Mouse (Mus musculus) lung, embryonic 16.5 days (tissue): ENCODE results near the gene Nrd1. TPM values are rescaled to one million over a fixed set of nuclear protein-coding genes. Genes with fewer than 3 reads are reported as not detected.
A peak's percentile ranks its signal among the peaks of the same experiment; 100 is the strongest.

Source experiments
- ATAC-seq: fragments of 200-750 bp; cut with Nextera tagmentation; 2 replicates; pipeline ENCODE4 v1.8.0; 2017; ENCODE audit warnings: low read depth, mild to moderate bottlenecking, moderate library complexity
- H3K27ac ChIP-seq: fragments of 300-500 bp; sonication (generic); 2 replicates; pipeline ENCODE4 v1.5.1; 2014; ENCODE audit warnings: mild to moderate bottlenecking, control low read depth, low read length
- H3K27me3 ChIP-seq: fragments of 300-500 bp; sonication (generic); 2 replicates; pipeline ENCODE4 v1.6.1; 2014; ENCODE audit warnings: low read depth, low read length, mixed read lengths; ENCODE audit not compliant: control insufficient read depth, insufficient read depth
- H3K36me3 ChIP-seq: fragments of 300-500 bp; sonication (generic); 2 replicates; pipeline ENCODE4 v1.6.1; 2014; ENCODE audit warnings: low read length; ENCODE audit not compliant: control insufficient read depth, insufficient read depth
- H3K4me1 ChIP-seq: fragments of 300-500 bp; sonication (generic); replicated peaks from 2 replicates; pipeline ENCODE4 v1.6.1; 2014; ENCODE audit warnings: low read length, mixed read lengths; ENCODE audit not compliant: control insufficient read depth, insufficient read depth
- H3K4me2 ChIP-seq: fragments of 300-500 bp; sonication (generic); 2 replicates; pipeline ENCODE4 v1.6.1; 2014; ENCODE audit warnings: low read depth, low read length, control low read depth
- H3K4me3 ChIP-seq: fragments of 300-500 bp; sonication (generic); 2 replicates; pipeline ENCODE4 v1.5.1; 2014; ENCODE audit warnings: mild to moderate bottlenecking, low read length, control low read depth
- H3K9ac ChIP-seq: fragments of 300-500 bp; sonication (generic); 2 replicates; pipeline ENCODE4 v1.6.1; 2014; ENCODE audit warnings: low read length, control low read depth
- H3K9me3 ChIP-seq: fragments of 300-500 bp; sonication (generic); 2 replicates; pipeline ENCODE4 v1.6.1; 2016; ENCODE audit warnings: low read length; ENCODE audit not compliant: control insufficient read depth
- WGBS: fragments of 180-500 bp; shearing (Covaris S2); extraction: QIAGEN DNeasy Blood & Tissue Kit; methylation state at CpG from one replicate; pipeline ENCODE4 v1.1.7; 2014; 5-methylcytosine and 5-hydroxymethylcytosine counted together
- polyA plus RNA-seq: library from polyadenylated mRNA; unstranded; fragments of >200 nt; fragmentation: Nextera tagmentation; extraction: Ambion mirVana; gene quantifications from 2 replicates; pipeline ENCODE4 v1.2.1, GENCODE M21; 2015

Gene Nrd1
- polyA plus RNA-seq, 1 experiment from 2014 or later: 57.4 TPM

DNA sequence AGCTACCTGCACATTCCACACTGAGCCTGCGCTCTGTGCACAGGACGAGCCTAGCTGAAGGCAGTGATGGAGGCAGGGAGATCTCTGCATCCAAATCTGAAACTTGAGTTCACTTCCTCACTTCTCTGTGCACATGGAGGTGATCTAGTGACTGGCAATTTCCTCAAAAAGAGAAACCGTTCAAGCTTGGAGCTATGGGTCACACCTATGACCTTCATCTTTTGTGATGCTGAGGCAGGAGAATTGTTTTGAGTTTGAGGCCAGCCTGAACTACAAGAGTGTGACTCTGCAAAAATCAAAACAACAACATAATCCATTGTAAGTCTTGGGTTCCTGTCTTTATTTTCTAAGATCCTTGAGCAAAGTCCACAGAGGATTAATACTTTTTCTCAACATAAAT, 72.8 kb downstream of the Nrd1 start:
- Histone ChIP-seq H3K4me1 (no peaks in the 10 kb centered on the region), H3K4me3 (no peak overlapping the region), H3K36me3 (peaks cover 6% of the 10 kb centered on the region; the same call in 1 of the 2 replicates), H3K27me3 (no peaks in the 10 kb centered on the region), H3K27ac (no peak overlapping the region), H3K9ac (no peak overlapping the region), H3K4me2 (no peak overlapping the region), H3K9me3 (no peaks in the 10 kb centered on the region)
- 84% methylated on average over 3 of the region's 3 CpGs for WGBS
- no peak for ATAC-seq

DNA sequence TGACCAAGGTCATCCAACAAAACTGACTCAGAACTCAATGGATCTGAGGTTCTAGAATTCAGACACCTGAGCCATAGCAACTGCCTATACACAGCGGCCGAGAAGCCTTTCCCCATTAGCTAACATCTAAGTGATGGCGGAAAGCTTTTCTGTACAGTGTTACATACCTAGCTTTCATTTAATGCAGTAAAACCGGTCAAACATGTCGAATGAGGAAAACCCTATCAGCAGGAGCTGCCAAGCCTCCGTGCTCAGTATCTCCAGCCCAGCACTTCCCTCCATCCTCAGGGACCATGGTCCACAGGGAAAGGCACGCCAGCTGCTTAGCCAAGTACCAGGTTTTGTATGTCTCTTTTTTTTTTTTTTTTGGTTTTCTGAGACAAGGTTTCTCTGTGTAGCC, 78.5 kb downstream of the Nrd1 start:
- Histone ChIP-seq H3K27ac (no peak overlapping the region), H3K9ac (no peak overlapping the region), H3K36me3 (peaks cover 19% of the 10 kb centered on the region), H3K4me3 (no peak overlapping the region), H3K27me3 (no peaks in the 10 kb centered on the region), H3K4me1 (peaks cover 9% of the 10 kb centered on the region), H3K4me2 (no peak overlapping the region), H3K9me3 (no peaks in the 10 kb centered on the region)
- 81% methylated on average over 7 of the region's 7 CpGs for WGBS
- ATAC-seq: 0 out of 2 replicates have a peak, but pooled peaks have one; percentile 14

DNA sequence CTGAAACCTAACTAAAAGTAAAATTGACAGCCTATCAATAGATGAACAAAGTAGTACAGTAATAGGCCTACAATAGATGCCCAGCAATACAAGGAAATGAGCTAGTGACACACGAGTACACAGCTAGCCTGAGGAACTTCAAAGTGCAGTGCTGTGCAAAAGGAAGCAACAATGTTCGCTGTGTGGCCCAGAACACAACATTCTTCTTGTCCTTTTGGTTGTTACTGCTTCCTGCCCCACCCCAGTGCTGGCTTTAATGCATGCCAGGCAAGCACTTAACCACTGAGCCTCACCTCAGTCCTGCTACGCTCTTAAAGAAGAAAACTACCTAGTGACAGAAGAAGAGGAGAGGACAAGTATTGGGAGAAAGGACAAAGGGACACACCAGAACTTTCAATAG, 79.2 kb downstream of the Nrd1 start:
- Histone ChIP-seq H3K4me1 (peaks cover 9% of the 10 kb centered on the region), H3K27me3 (no peaks in the 10 kb centered on the region), H3K4me2 (no peak overlapping the region), H3K36me3 (peaks cover 19% of the 10 kb centered on the region), H3K9me3 (no peaks in the 10 kb centered on the region), H3K4me3 (no peak overlapping the region), H3K9ac (no peak overlapping the region), H3K27ac (peak overlapping the region; percentile 78)
- peak; percentile 46 for ATAC-seq
- WGBS: 37% methylated on average over 3 of the region's 3 CpGs

DNA sequence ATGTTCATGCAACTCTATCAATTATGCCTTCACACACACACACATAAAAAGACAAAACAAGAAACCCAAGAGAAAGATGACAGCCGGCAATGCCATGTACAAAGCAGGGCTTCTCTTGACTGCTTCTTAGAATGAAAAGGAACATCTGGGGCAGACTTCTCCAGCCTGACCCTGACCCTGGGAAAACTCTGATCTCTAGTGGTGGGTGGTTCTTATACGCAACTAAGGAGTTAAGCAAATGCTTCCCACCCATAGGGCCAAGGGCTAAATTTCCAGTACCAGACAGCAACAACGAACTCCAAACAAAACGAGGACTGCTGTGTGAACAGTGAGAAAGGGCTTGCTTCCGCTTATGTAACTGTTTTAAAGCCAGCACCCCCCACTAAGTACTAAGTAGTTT, 79.7 kb downstream of the Nrd1 start:
- H3K9ac ChIP-seq: no peak overlapping the region
- peak; percentile 89 for ATAC-seq
- no peak overlapping the region for H3K4me2 ChIP-seq
- H3K4me3 ChIP-seq: no peak overlapping the region
- H3K4me1 ChIP-seq: peaks cover 9% of the 10 kb centered on the region
- H3K36me3 ChIP-seq: peaks cover 19% of the 10 kb centered on the region
- 32% methylated on average over 5 of the region's 5 CpGs for WGBS
- no peaks in the 10 kb centered on the region for H3K9me3 ChIP-seq
- no peaks in the 10 kb centered on the region for H3K27me3 ChIP-seq
- peak overlapping the region; percentile 78 for H3K27ac ChIP-seq

DNA sequence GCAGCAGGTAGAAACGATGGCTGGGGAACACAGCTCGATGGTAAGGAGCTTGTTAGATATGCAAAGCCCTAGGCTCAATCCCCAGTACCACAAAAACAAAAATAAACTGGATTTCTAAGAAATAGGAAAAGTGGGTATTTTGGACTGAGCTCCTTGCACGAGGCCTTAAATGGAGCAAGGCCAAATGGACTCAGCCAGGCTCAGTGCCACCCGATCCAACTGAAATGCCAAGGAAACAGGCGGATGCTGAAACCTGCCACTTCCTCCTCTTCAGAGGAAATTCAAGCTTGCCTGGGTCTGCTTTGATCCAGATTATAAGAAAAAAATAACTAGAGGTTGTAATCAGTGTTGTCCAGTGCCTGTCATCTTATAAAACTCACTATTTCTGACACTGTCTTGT, 88.7 kb downstream of the Nrd1 start:
- ATAC-seq: no peak
- Histone ChIP-seq H3K9me3 (no peaks in the 10 kb centered on the region), H3K27me3 (no peaks in the 10 kb centered on the region), H3K9ac (no peak overlapping the region), H3K4me2 (no peak overlapping the region), H3K36me3 (no peaks in the 10 kb centered on the region), H3K4me3 (no peak overlapping the region), H3K27ac (no peak overlapping the region), H3K4me1 (peaks cover 9% of the 10 kb centered on the region)
- 77% methylated on average over 5 of the region's 5 CpGs for WGBS

DNA sequence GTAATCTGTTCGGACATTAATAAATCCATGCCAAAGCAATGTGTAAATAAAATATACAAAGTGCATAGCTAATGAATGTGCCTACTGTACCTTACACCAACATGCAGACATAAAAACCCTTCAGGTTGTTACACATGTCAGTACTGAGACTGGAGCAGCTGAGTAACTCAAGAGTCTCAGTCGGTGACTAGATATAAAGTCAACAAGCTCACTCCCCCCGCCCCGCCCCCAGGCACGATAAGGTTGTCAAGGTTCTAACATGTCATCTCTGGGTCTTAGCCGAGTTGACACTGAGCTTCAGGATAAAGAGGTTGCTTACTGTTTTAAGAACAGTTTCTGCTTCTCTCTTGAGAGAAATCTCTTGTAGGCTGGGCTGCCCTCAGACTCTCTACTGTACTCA, 89.5 kb downstream of the Nrd1 start:
- Histone ChIP-seq H3K4me3 (no peak overlapping the region), H3K27me3 (no peaks in the 10 kb centered on the region), H3K4me2 (no peak overlapping the region), H3K9me3 (no peaks in the 10 kb centered on the region), H3K27ac (0 out of 2 replicates have a peak overlapping the region, but pooled peaks have one; percentile 43), H3K9ac (no peak overlapping the region), H3K36me3 (no peaks in the 10 kb centered on the region), H3K4me1 (peaks cover 14% of the 10 kb centered on the region)
- 16% methylated on average over 6 of the region's 6 CpGs for WGBS
- ATAC-seq: no peak

DNA sequence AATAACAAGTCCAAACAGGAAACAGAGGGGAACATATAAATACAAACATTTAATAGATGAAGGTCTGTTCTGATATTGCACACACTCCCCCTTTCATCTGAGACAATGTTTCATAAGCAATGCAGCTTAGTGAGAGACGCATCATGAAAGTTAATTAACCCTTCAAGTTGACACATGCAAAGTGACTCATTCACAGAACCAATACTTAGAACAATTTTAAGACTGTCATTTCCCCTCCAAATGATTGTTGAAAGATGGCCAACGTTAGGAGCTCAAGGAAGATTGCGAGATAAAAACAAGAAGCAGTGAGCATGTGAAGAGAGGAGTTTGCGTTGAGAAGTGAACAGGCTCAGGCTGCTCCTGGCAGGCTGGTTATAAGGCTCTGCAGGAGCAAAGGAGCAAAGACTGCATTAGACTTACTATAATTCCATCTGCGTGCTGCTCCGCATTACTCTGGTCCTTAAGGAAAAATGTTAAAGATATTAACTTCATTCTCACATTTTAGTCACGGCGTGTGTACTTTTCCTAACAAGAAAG, 90.9 kb downstream of the Nrd1 start:
- Histone ChIP-seq H3K36me3 (no peaks in the 10 kb centered on the region), H3K4me2 (no peak overlapping the region), H3K27ac (no peak overlapping the region; the same call in 1 of the 2 replicates), H3K9ac (no peak overlapping the region), H3K4me3 (no peak overlapping the region), H3K27me3 (no peaks in the 10 kb centered on the region), H3K9me3 (no peaks in the 10 kb centered on the region), H3K4me1 (peaks cover 14% of the 10 kb centered on the region)
- 74% methylated on average over 8 of the region's 8 CpGs for WGBS
- ATAC-seq: no peak

DNA sequence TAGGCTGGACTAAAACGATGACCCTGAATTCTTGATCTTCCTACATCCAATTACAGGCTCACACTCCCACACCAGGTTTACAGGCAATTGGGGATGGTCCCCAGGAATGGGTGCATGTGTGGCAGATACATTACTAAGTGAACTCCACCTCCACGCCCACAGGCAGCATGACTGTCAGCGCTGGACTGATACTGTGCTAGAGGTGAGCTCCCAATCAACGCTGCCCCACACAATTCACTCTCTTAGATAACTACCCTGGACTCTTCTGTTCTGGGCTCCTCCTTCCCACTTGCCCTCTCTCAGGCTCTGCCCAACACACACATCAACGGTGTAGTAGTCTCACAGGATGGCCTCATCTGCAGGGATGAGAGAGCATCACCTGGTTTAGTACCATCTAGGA, 91.9 kb downstream of the Nrd1 start:
- Histone ChIP-seq H3K27ac (no peak overlapping the region), H3K36me3 (no peaks in the 10 kb centered on the region), H3K27me3 (no peaks in the 10 kb centered on the region), H3K4me3 (no peak overlapping the region), H3K4me2 (no peak overlapping the region), H3K9me3 (no peaks in the 10 kb centered on the region), H3K9ac (no peak overlapping the region), H3K4me1 (peaks cover 14% of the 10 kb centered on the region)
- no peak for ATAC-seq
- 85% methylated on average over 5 of the region's 5 CpGs for WGBS

DNA sequence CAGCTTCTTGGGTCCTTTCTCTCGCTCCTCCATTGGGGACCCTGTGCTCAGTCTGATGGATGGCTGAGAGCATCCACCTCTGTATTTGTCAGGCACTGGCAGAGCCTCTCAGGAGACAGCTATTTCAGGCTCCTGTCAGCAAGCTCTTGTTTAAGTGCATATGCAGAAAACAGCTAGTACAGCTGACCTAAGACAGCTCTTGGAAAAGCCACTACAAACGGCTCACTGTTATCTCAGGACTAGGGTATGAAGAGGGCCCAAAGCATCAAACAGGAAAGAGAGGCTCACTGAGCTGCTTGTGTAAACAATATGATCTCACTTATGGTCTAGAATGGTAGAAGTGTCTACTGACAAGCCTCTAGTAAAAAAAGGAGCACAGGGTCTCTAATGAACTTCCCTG, 93.8 kb downstream of the Nrd1 start:
- no peaks in the 10 kb centered on the region for H3K27me3 ChIP-seq

DNA sequence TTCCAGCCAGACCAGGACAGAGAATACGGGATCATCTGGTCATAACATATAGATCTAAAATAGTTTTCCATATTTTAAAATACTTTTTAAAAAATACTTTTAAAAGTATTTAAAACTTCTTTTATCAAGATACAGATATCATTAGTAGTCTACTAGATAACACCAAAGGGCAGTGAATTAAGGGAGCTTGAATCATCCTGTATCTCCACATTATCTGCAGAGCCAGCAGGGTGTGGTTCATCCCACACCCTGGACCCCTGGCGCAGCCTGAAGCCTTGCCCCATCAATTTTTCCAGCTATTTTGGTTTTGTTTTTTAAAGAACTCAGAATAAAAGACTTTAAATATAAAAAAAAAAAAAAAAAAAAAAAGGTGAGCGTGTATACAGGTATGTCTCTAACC, 98.4 kb downstream of the Nrd1 start:
- Histone ChIP-seq H3K27me3 (no peaks in the 10 kb centered on the region), H3K9ac (no peak overlapping the region), H3K4me2 (no peak overlapping the region), H3K27ac (no peak overlapping the region), H3K4me3 (no peak overlapping the region), H3K4me1 (peaks cover 10% of the 10 kb centered on the region), H3K36me3 (peaks cover 8% of the 10 kb centered on the region; the same call in 1 of the 2 replicates), H3K9me3 (no peaks in the 10 kb centered on the region)
- ATAC-seq: no peak
- 94% methylated on average over 3 of the region's 3 CpGs for WGBS

More for the DNA sequence above, 93.8 kb downstream of the Nrd1 start:
- Histone ChIP-seq H3K9me3 (no peaks in the 10 kb centered on the region), H3K4me1 (peaks cover 14% of the 10 kb centered on the region), H3K9ac (no peak overlapping the region), H3K27ac (no peak overlapping the region), H3K36me3 (no peaks in the 10 kb centered on the region), H3K4me2 (no peak overlapping the region), H3K4me3 (no peak overlapping the region)
- WGBS: 30% methylated on average over 2 of the region's 2 CpGs
- no peak for ATAC-seq
